ENCODE assay signal across 8 mouse cellular contexts in the genomic region with DNA sequence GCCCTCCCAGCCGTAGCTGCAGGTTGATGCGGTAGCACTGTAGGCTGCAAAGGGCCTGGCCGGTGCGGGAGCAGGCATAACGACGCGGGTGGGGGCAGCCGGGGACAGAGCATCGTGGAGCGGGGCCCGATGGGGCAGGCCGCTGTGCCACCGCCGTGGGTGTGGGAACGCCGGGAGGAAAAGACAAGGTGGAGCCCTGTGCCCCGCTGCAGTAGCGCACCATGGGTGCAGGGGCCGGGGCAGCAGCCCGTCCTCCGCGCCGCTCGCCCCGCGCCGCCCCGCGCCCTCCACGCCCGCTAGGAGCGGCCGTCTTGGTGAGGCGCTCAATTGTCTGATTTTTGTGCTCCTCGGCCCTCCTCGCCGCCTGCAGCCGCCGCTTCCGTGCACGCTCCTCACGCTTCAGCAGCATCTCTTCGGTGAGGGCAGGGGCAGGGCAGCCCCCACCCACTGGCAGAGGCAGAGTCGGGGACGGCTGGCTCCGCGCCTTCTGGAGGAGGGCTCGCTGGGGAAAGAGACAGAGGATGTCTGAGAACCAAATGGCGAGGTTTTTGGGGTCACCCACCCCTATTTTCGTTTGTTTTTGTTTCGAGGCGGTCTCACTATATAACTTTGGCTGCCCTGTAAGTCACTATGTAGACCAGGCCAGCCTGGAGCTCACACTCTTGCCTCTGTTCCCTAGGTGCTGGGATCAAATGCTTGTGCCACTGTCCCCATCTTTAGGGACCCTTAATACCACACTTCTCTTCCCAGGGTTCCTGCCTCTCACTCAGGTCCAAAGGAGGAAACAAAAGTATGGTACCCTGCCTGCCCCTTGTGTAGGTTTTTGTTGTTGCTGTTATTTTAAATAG. TPM values are rescaled to one million over a fixed set of nuclear protein-coding genes. Genes with fewer than 3 reads are reported as not detected.
DNase-seq lines count a peak whose midpoint lies in the region; ATAC-seq lines count a peak whose summit lies in the region.

No protein-coding gene starts in this region.

- peaks cover 66% of the 10 kb centered on the region for H3K4me1 ChIP-seq in hindbrain, embryonic 10.5 days (replicated peaks)

- peak overlapping the region; percentile 99 for H3K27ac ChIP-seq in hindbrain, embryonic 10.5 days

- ATAC-seq in frontal cortex, adult (ENCODE audit: low TSS enrichment), result peak; percentile 24; the same call in 1 of the 2 replicates
- ATAC-seq in monocyte, adult 5-6 weeks (replicated peaks; ENCODE audit: insufficient number of reproducible peaks, low FRiP score, low TSS enrichment, poor library complexity, severe bottlenecking), result no peak

- DNase-seq in frontal cortex, postnatal 25 days (ENCODE audit: low spot score in 2 of 2), result no peak
- peak; percentile 57 to 61 for DNase-seq in right cerebral cortex, postnatal 10 days (ENCODE audit: low spot score in 2 of 2)
- no peak for DNase-seq in right cerebral cortex, postnatal 25 days
- no peak for DNase-seq in hindbrain, embryonic 10.5 days (ENCODE audit: low spot score)
- peak; percentile 40 for DNase-seq in lung, postnatal 10 days
- peak; percentile 73 for DNase-seq in thymus, postnatal 4 days

- WGBS in hindbrain, embryonic 10.5 days, result 2% methylated on average over 49 of the region's 52 CpGs

- peaks cover 33% of the 10 kb centered on the region for H3K36me3 ChIP-seq in hindbrain, embryonic 10.5 days

- peak overlapping the region; percentile 91 for H3K4me3 ChIP-seq in hindbrain, embryonic 10.5 days

- no peaks in the 10 kb centered on the region for H3K9me3 ChIP-seq in hindbrain, embryonic 10.5 days

- H3K27me3 ChIP-seq in hindbrain, embryonic 10.5 days (ENCODE audit: insufficient read depth, poor library complexity, severe bottlenecking), result no peaks in the 10 kb centered on the region

RNA-seq across cellular contexts. Expression of a gene that starts 0.7 kb away (rescaled TPM):
- 157 and 245 TPM in 2 replicates for polyA plus RNA-seq in hindbrain, embryonic 10.5 days (2016; fragmentation: Nextera tagmentation; extraction: Ambion mirVana)
- 45.0 to 60.1 TPM (median 53.4 TPM) in 3 replicates for total RNA-seq in monocyte, adult 5-6 weeks (2017)

RNA-seq across cellular contexts. Expression of a gene that starts 3.1 kb away (rescaled TPM):
- 19.8 and 22.8 TPM in 2 replicates for polyA plus RNA-seq in hindbrain, embryonic 10.5 days (2016; fragmentation: Nextera tagmentation; extraction: Ambion mirVana)
- 25.0 to 53.9 TPM (median 41.3 TPM) in 3 replicates for total RNA-seq in monocyte, adult 5-6 weeks (2017)

RNA-seq across cellular contexts. Expression of a gene that starts 6.8 kb away (rescaled TPM):
- 37.9 and 40.0 TPM in 2 replicates for polyA plus RNA-seq in hindbrain, embryonic 10.5 days (2016; fragmentation: Nextera tagmentation; extraction: Ambion mirVana)
- 24.8 to 42.1 TPM (median 28.8 TPM) in 3 replicates for total RNA-seq in monocyte, adult 5-6 weeks (2017)

RNA-seq across cellular contexts. Expression of a gene that starts 13.2 kb away (rescaled TPM):
- 40.5 and 46.4 TPM in 2 replicates for polyA plus RNA-seq in hindbrain, embryonic 10.5 days (2016; fragmentation: Nextera tagmentation; extraction: Ambion mirVana)
- total RNA-seq in monocyte, adult 5-6 weeks (2017), result 0.96 to 2.7 TPM (median 1.0 TPM) in 3 replicates

RNA-seq across cellular contexts. Expression of a gene that starts 13.2 kb away (rescaled TPM):
- polyA plus RNA-seq in hindbrain, embryonic 10.5 days (2016; fragmentation: Nextera tagmentation; extraction: Ambion mirVana), result 151 and 154 TPM in 2 replicates
- total RNA-seq in monocyte, adult 5-6 weeks (2017), result 4.4 to 38.2 TPM (median 19.3 TPM) in 3 replicates

Comparison
In these comparisons a context has a peak if more than half of its experiments do, and no peak if none do; other contexts are left out.
1. DNase-seq: peak in right cerebral cortex, postnatal 10 days (2 of 2), lung, postnatal 10 days (single experiment) and thymus, postnatal 4 days (single experiment); none in frontal cortex, postnatal 25 days (0 of 2), right cerebral cortex, postnatal 25 days (single experiment) and hindbrain, embryonic 10.5 days (single experiment).